Mouse (Mus musculus): Measurements from ENCODE around the gene Cd3g.

Cd3g gene

GRCm38 (mm10) chr9:44919606-44920005 lies 60.6 kb downstream of the Cd3g start:
- DNase-seq (ENCODE audit: extremely low spot score) = no peak

Data from embryo, embryonic 9.5 days (tissue).